Mouse (Mus musculus) lung, embryonic 16.5 days (tissue): ENCODE data around the gene Meis2. TPM values are rescaled to one million over a fixed set of nuclear protein-coding genes. Genes with fewer than 3 reads are reported as not detected.

Source experiments
- ATAC-seq: fragments of 200-750 bp; cut with Nextera tagmentation; 2 replicates; pipeline ENCODE4 v1.8.0; 2017; ENCODE audit warnings: low read depth, mild to moderate bottlenecking, moderate library complexity
- H3K27ac ChIP-seq: fragments of 300-500 bp; sonication (generic); 2 replicates; pipeline ENCODE4 v1.5.1; 2014; ENCODE audit warnings: mild to moderate bottlenecking, control low read depth, low read length
- H3K27me3 ChIP-seq: fragments of 300-500 bp; sonication (generic); 2 replicates; pipeline ENCODE4 v1.6.1; 2014; ENCODE audit warnings: low read depth, low read length, mixed read lengths; ENCODE audit not compliant: control insufficient read depth, insufficient read depth
- H3K36me3 ChIP-seq: fragments of 300-500 bp; sonication (generic); 2 replicates; pipeline ENCODE4 v1.6.1; 2014; ENCODE audit warnings: low read length; ENCODE audit not compliant: control insufficient read depth, insufficient read depth
- H3K4me1 ChIP-seq: fragments of 300-500 bp; sonication (generic); replicated peaks from 2 replicates; pipeline ENCODE4 v1.6.1; 2014; ENCODE audit warnings: low read length, mixed read lengths; ENCODE audit not compliant: control insufficient read depth, insufficient read depth
- H3K4me2 ChIP-seq: fragments of 300-500 bp; sonication (generic); 2 replicates; pipeline ENCODE4 v1.6.1; 2014; ENCODE audit warnings: low read depth, low read length, control low read depth
- H3K4me3 ChIP-seq: fragments of 300-500 bp; sonication (generic); 2 replicates; pipeline ENCODE4 v1.5.1; 2014; ENCODE audit warnings: mild to moderate bottlenecking, low read length, control low read depth
- H3K9ac ChIP-seq: fragments of 300-500 bp; sonication (generic); 2 replicates; pipeline ENCODE4 v1.6.1; 2014; ENCODE audit warnings: low read length, control low read depth
- H3K9me3 ChIP-seq: fragments of 300-500 bp; sonication (generic); 2 replicates; pipeline ENCODE4 v1.6.1; 2016; ENCODE audit warnings: low read length; ENCODE audit not compliant: control insufficient read depth
- WGBS: fragments of 180-500 bp; shearing (Covaris S2); extraction: QIAGEN DNeasy Blood & Tissue Kit; methylation state at CpG from one replicate; pipeline ENCODE4 v1.1.7; 2014; 5-methylcytosine and 5-hydroxymethylcytosine counted together
- polyA plus RNA-seq: library from polyadenylated mRNA; unstranded; fragments of >200 nt; fragmentation: Nextera tagmentation; extraction: Ambion mirVana; gene quantifications from 2 replicates; pipeline ENCODE4 v1.2.1, GENCODE M21; 2015

The Meis2 gene
- polyA plus RNA-seq, 1 experiment from 2014 or later: 24.2 TPM

GRCm38 (mm10) chr2:116059066-116059465 lies 6.6 kb downstream of the Meis2 start:
- WGBS: 50% methylated on average over 3 of the region's 3 CpGs
- H3K9ac ChIP-seq: no peak overlapping the region
- ATAC-seq: no peak
- no peak overlapping the region for H3K27ac ChIP-seq
- no peak overlapping the region for H3K4me3 ChIP-seq
- H3K36me3 ChIP-seq: 0 out of 2 replicates have a peak, but pooled peaks cover 3% of the 10 kb centered on the region
- no peaks in the 10 kb centered on the region; the same call in 1 of the 2 replicates for H3K27me3 ChIP-seq
- no peak overlapping the region for H3K4me2 ChIP-seq
- 0 out of 2 replicates have a peak, but pooled peaks cover 3% of the 10 kb centered on the region for H3K4me1 ChIP-seq
- H3K9me3 ChIP-seq: no peaks in the 10 kb centered on the region

GRCm38 (mm10) chr2:116058511-116058910 lies 7.1 kb downstream of the Meis2 start:
- no peaks in the 10 kb centered on the region; the same call in 1 of the 2 replicates for H3K27me3 ChIP-seq
- no peak overlapping the region for H3K27ac ChIP-seq
- no peak overlapping the region for H3K4me3 ChIP-seq
- peak overlapping the region; percentile 18; the same call in 1 of the 2 replicates for H3K4me2 ChIP-seq
- no peak for ATAC-seq
- 48% methylated on average over 9 of the region's 9 CpGs for WGBS
- 0 out of 2 replicates have a peak, but pooled peaks cover 3% of the 10 kb centered on the region for H3K36me3 ChIP-seq
- H3K9me3 ChIP-seq: no peaks in the 10 kb centered on the region
- no peak overlapping the region for H3K9ac ChIP-seq
- 0 out of 2 replicates have a peak, but pooled peaks cover 3% of the 10 kb centered on the region for H3K4me1 ChIP-seq

DNA sequence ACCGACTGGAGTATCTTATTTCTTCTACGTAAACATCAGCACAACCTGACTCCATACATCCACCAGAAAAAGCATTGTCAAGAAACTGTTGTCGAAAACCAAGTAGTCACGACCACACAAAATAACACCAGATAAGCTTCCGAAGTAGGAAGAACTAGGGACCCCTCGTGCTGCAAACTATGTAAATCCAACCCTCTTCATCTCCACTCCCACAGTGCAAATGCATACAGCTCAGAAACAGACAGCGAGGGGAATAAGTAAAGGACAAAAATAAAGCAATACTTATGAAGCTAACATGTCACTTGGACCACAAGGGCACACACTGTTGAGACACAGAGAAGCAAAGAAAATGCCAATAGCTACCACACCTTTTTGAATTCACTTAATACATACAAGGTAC lies 8.8 kb downstream of the Meis2 start:
- Histone ChIP-seq H3K9ac (peak overlapping the region; percentile 24; the same call in 1 of the 2 replicates), H3K4me3 (no peak overlapping the region), H3K27me3 (no peaks in the 10 kb centered on the region; the same call in 1 of the 2 replicates), H3K27ac (no peak overlapping the region), H3K4me1 (peaks cover 10% of the 10 kb centered on the region; the same call in 1 of the 2 replicates), H3K36me3 (0 out of 2 replicates have a peak, but pooled peaks cover 3% of the 10 kb centered on the region), H3K9me3 (no peaks in the 10 kb centered on the region), H3K4me2 (peak overlapping the region; percentile 16; the same call in 1 of the 2 replicates)
- no peak for ATAC-seq
- WGBS: 62% methylated on average over 7 of the region's 7 CpGs

GRCm38 (mm10) chr2:116055686-116056620 lies 9.7 kb downstream of the Meis2 start:
- H3K36me3 ChIP-seq: 0 out of 2 replicates have a peak, but pooled peaks cover 3% of the 10 kb centered on the region
- WGBS: 60% methylated on average over 13 of the region's 13 CpGs
- H3K4me2 ChIP-seq: 0 out of 2 replicates have a peak overlapping the region, but pooled peaks have one; percentile 5
- H3K4me3 ChIP-seq: no peak overlapping the region
- H3K27ac ChIP-seq: no peak overlapping the region
- no peaks in the 10 kb centered on the region for H3K9me3 ChIP-seq
- 0 out of 2 replicates have a peak overlapping the region, but pooled peaks have one; percentile 9 for H3K9ac ChIP-seq
- peaks cover 10% of the 10 kb centered on the region; the same call in 1 of the 2 replicates for H3K4me1 ChIP-seq
- ATAC-seq: no peak
- H3K27me3 ChIP-seq: no peaks in the 10 kb centered on the region; the same call in 1 of the 2 replicates

DNA sequence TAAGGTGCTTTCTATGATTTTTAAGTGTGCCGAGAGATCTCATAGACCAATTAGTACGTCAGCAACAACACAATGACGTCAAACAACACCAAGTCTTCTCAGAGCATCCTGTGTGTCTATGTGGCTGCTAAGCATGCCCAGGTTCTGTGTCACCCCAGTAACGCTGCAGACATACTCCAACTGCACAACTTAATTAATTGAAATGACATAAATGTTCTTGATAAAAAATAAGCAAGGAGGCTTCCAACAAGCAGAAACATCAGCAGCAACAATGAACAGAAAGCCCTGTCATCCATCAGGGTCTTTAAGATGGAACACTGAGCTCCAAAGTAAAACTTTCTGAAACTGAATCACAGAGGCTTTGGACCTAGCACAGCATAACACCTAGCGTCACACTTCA lies 11.7 kb downstream of the Meis2 start:
- Histone ChIP-seq H3K9ac (no peak overlapping the region), H3K4me2 (no peak overlapping the region), H3K27ac (no peak overlapping the region), H3K4me3 (no peak overlapping the region), H3K27me3 (no peaks in the 10 kb centered on the region), H3K36me3 (0 out of 2 replicates have a peak, but pooled peaks cover 3% of the 10 kb centered on the region), H3K9me3 (no peaks in the 10 kb centered on the region), H3K4me1 (peaks cover 10% of the 10 kb centered on the region; the same call in 1 of the 2 replicates)
- WGBS: 70% methylated on average over 5 of the region's 5 CpGs
- no peak for ATAC-seq

GRCm38 (mm10) chr2:116052688-116053421 lies 12.8 kb downstream of the Meis2 start:
- Histone ChIP-seq H3K4me2 (no peak overlapping the region), H3K4me3 (no peak overlapping the region), H3K4me1 (peaks cover 10% of the 10 kb centered on the region; the same call in 1 of the 2 replicates), H3K36me3 (0 out of 2 replicates have a peak, but pooled peaks cover 3% of the 10 kb centered on the region), H3K9me3 (no peaks in the 10 kb centered on the region), H3K27ac (no peak overlapping the region), H3K27me3 (no peaks in the 10 kb centered on the region), H3K9ac (no peak overlapping the region)
- no peak for ATAC-seq

DNA sequence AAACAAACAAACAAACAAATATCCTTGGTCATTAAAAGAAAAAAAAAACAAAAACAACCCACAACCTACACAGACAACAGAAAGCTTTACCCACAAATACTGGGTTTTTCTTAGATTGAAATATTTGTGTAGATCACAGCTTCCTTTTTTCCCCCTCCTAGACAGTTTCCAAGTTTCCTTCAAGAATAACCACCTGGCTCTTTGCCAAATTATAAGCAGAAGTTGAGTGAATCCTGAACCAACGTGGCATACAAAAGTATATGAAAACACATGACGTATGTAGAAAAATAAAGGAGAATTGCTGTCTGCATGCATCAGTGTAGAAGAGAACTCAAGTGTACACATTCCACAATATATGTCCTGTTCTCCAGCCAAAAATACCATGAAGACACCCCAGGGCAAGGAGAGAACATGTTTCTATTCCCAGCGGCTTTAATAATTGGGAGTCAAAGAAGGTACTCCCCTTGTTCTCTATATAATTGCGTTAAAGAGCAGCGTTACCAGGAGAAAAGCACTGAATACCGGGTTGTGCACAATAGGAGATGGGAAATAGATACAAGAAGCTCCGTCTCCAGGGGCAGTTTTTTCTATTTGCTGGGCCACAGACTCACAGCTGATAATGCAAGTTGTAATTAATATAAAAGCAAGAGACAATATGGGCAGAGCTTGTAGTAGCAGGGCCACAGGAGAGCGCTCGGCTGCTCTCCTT lies 13.6 kb downstream of the Meis2 start:
- H3K4me1 ChIP-seq: peaks cover 10% of the 10 kb centered on the region; the same call in 1 of the 2 replicates
- 0 out of 2 replicates have a peak, but pooled peaks cover 1% of the 10 kb centered on the region for H3K36me3 ChIP-seq
- no peak overlapping the region for H3K4me2 ChIP-seq
- 67% methylated on average over 9 of the region's 9 CpGs for WGBS
- H3K4me3 ChIP-seq: no peak overlapping the region
- no peaks in the 10 kb centered on the region for H3K9me3 ChIP-seq
- no peaks in the 10 kb centered on the region for H3K27me3 ChIP-seq
- H3K9ac ChIP-seq: no peak overlapping the region
- no peak for ATAC-seq
- no peak overlapping the region for H3K27ac ChIP-seq

DNA sequence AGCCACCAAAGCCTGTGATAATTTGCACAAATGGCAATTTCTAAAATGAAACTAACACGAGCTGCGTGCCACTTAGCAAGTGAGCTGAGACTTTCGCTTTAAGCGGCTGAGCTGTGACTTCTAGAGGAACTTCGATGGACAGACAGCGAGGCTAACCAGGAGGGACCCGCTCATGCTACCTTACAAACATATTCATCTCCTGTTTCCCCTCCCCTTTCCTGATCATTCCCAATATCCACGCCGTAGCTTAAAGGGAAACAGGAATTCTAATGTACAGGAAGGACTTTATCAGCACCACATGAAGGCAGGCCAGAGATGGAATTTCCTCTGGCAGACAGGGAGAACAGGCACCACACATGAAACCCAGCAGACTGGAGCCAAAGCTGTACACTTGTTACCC lies 15.9 kb downstream of the Meis2 start:
- Histone ChIP-seq H3K9me3 (no peaks in the 10 kb centered on the region), H3K36me3 (no peaks in the 10 kb centered on the region), H3K9ac (no peak overlapping the region), H3K27me3 (no peaks in the 10 kb centered on the region), H3K27ac (no peak overlapping the region), H3K4me2 (0 out of 2 replicates have a peak overlapping the region, but pooled peaks have one; percentile 2), H3K4me3 (no peak overlapping the region), H3K4me1 (peaks cover 13% of the 10 kb centered on the region; the same call in 1 of the 2 replicates)
- 0 out of 2 replicates have a peak, but pooled peaks have one; percentile 51 for ATAC-seq
- 73% methylated on average over 9 of the region's 9 CpGs for WGBS
